Comparison of ENCODE assay signal across 8 mouse cellular contexts in the genomic region with DNA sequence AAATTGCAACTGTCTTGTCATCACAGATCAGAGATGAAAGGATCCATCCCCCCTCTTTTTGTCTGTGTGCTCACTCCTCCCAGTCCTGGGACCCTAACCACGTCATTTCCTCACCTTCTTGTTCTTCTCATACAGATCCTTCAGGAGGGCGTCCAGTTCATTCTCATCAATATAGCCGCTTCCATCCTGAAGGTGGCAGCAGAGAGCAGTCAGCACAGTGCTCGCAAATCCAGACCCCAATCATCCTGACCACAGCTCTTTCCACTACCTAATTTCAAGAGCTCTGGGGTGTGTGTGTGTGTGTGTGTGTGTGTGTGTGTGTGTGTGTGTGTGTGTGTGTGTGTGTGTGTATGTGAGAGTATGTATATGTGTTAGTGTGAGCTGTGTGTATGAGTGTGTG. TPM values are rescaled to one million over a fixed set of nuclear protein-coding genes. Genes with fewer than 3 reads are reported as not detected.
DNase-seq lines count a peak whose midpoint lies in the region; ATAC-seq lines count a peak whose summit lies in the region.

No protein-coding gene starts in this region.

- no peaks in the 10 kb centered on the region for H3K36me3 ChIP-seq in forebrain, embryonic 14.5 days (ENCODE audit: control insufficient read depth, insufficient read depth, low read length)
- H3K36me3 ChIP-seq in kidney, embryonic 15.5 days, result no peaks in the 10 kb centered on the region
- H3K36me3 ChIP-seq in lung, embryonic 15.5 days, result no peaks in the 10 kb centered on the region

- no peak overlapping the region for H3K9ac ChIP-seq in forebrain, embryonic 14.5 days (ENCODE audit: low read length)
- H3K9ac ChIP-seq in kidney, embryonic 15.5 days, result no peak overlapping the region
- no peak overlapping the region for H3K9ac ChIP-seq in lung, embryonic 15.5 days

- ATAC-seq in forebrain, embryonic 14.5 days, result peak; percentile 57; the same call in 1 of the 2 replicates
- ATAC-seq in kidney, embryonic 15.5 days (replicated peaks; ENCODE audit: low FRiP score), result 0 out of 2 replicates have a peak, but pooled peaks have one; percentile 54
- peak; percentile 37; the same call in 1 of the 2 replicates for ATAC-seq in lung, embryonic 15.5 days (ENCODE audit: borderline replicate concordance, extremely low read depth, low FRiP score, low TSS enrichment)

- no peak overlapping the region for H3K4me3 ChIP-seq in forebrain, embryonic 14.5 days (ENCODE audit: low read depth, low read length)
- H3K4me3 ChIP-seq in kidney, embryonic 15.5 days (replicated peaks), result no peak overlapping the region
- no peak overlapping the region for H3K4me3 ChIP-seq in lung, embryonic 15.5 days

- H3K27me3 ChIP-seq in forebrain, embryonic 14.5 days (replicated peaks; ENCODE audit: control insufficient read depth, insufficient read depth, low read length), result no peaks in the 10 kb centered on the region
- no peaks in the 10 kb centered on the region for H3K27me3 ChIP-seq in kidney, embryonic 15.5 days
- H3K27me3 ChIP-seq in lung, embryonic 15.5 days, result no peaks in the 10 kb centered on the region

- 1% methylated on average over 4 of the region's 4 CpGs for WGBS in forebrain, embryonic 14.5 days
- WGBS in kidney, embryonic 15.5 days, result 3% methylated on average over 4 of the region's 4 CpGs
- WGBS in lung, embryonic 15.5 days, result under 1% methylated on average over 4 of the region's 4 CpGs

- H3K4me2 ChIP-seq in forebrain, embryonic 14.5 days (ENCODE audit: low read length), result no peak overlapping the region
- no peak overlapping the region for H3K4me2 ChIP-seq in kidney, embryonic 15.5 days
- H3K4me2 ChIP-seq in lung, embryonic 15.5 days, result no peak overlapping the region

- no peaks in the 10 kb centered on the region for H3K9me3 ChIP-seq in forebrain, embryonic 14.5 days (replicated peaks; ENCODE audit: control insufficient read depth, low read length)
- no peaks in the 10 kb centered on the region for H3K9me3 ChIP-seq in kidney, embryonic 15.5 days (replicated peaks)
- H3K9me3 ChIP-seq in lung, embryonic 15.5 days, result no peaks in the 10 kb centered on the region

- H3K27ac ChIP-seq in forebrain, embryonic 14.5 days (ENCODE audit: low read depth, low read length), result no peak overlapping the region
- H3K27ac ChIP-seq in kidney, embryonic 15.5 days, result no peak overlapping the region
- no peak overlapping the region for H3K27ac ChIP-seq in lung, embryonic 15.5 days

- DNase-seq in adrenal gland, adult (ENCODE audit: inconsistent age in 2 of 2, low spot score in 1 of 2), result peak; percentile 17 to 69
- DNase-seq in adrenal gland, postnatal 4 days (ENCODE audit: low spot score in 2 of 2), result no peak
- peak; percentile 31 for DNase-seq in CD4-positive helper T cell, adult 2 months (ENCODE audit: low read depth, low spot score)
- DNase-seq in c-Kit-positive CD71-positive TER-119-positive erythroid progenitor cells, embryonic 14.5 days (ENCODE audit: low spot score), result peak; percentile 28
- DNase-seq in forebrain, embryonic 14.5 days (ENCODE audit: low spot score), result peak; percentile 76
- DNase-seq in retina, postnatal 7 days (ENCODE audit: low read depth, low spot score), result peak; percentile 51

- no peaks in the 10 kb centered on the region for H3K4me1 ChIP-seq in forebrain, embryonic 14.5 days (ENCODE audit: control insufficient read depth, insufficient read depth, low read length)
- no peaks in the 10 kb centered on the region for H3K4me1 ChIP-seq in kidney, embryonic 15.5 days
- H3K4me1 ChIP-seq in lung, embryonic 15.5 days, result no peaks in the 10 kb centered on the region; the same call in 1 of the 2 replicates

RNA-seq across cellular contexts. Expression of a gene that starts 22.5 kb away (rescaled TPM):
- total RNA-seq in adrenal gland, postnatal 4 days (2021), result 1 to 10 TPM in 1 of 2 experiments, not detected in 1; 1.4 TPM
- polyA plus RNA-seq in forebrain, embryonic 14.5 days (2014; fragmentation: Nextera tagmentation; extraction: Ambion mirVana), result 93.2 and 128 TPM in 2 replicates
- polyA plus RNA-seq in kidney, embryonic 15.5 days (2015; fragmentation: Nextera tagmentation; extraction: Ambion mirVana), result 0.21 TPM in 1 of 2 replicates, not detected in the other
- polyA plus RNA-seq in lung, embryonic 15.5 days (2015; fragmentation: Nextera tagmentation; extraction: Ambion mirVana), result 15.5 and 15.8 TPM in 2 replicates

RNA-seq across cellular contexts. Expression of a gene that starts 43.0 kb away (rescaled TPM):
- not detected for total RNA-seq in adrenal gland, postnatal 4 days (2021)
- polyA plus RNA-seq in forebrain, embryonic 14.5 days (2014; fragmentation: Nextera tagmentation; extraction: Ambion mirVana), result not detected in 2 replicates
- not detected in 2 replicates for polyA plus RNA-seq in kidney, embryonic 15.5 days (2015; fragmentation: Nextera tagmentation; extraction: Ambion mirVana)
- not detected in 2 replicates for polyA plus RNA-seq in lung, embryonic 15.5 days (2015; fragmentation: Nextera tagmentation; extraction: Ambion mirVana)

RNA-seq across cellular contexts. Expression of a gene that starts 44.5 kb away (rescaled TPM):
- not detected for total RNA-seq in adrenal gland, postnatal 4 days (2021)
- not detected in 2 replicates for polyA plus RNA-seq in forebrain, embryonic 14.5 days (2014; fragmentation: Nextera tagmentation; extraction: Ambion mirVana)
- polyA plus RNA-seq in kidney, embryonic 15.5 days (2015; fragmentation: Nextera tagmentation; extraction: Ambion mirVana), result not detected in 2 replicates
- polyA plus RNA-seq in lung, embryonic 15.5 days (2015; fragmentation: Nextera tagmentation; extraction: Ambion mirVana), result not detected in 2 replicates

Comparison
In these comparisons a context has a peak if more than half of its experiments do, and no peak if none do; other contexts are left out.
1. DNase-seq: peak in adrenal gland, adult (2 of 2), CD4-positive helper T cell, adult 2 months (single experiment), c-Kit-positive CD71-positive TER-119-positive erythroid progenitor cells, embryonic 14.5 days (single experiment), forebrain, embryonic 14.5 days (single experiment) and retina, postnatal 7 days (single experiment); none in adrenal gland, postnatal 4 days (0 of 2).
2. RNA of a gene that starts 22.5 kb away (polyA plus RNA-seq): 93.2 to 128 TPM in forebrain, embryonic 14.5 days and 15.5 to 15.8 TPM in lung, embryonic 15.5 days; 0.21 TPM in kidney, embryonic 15.5 days; every median in the first group is over 10 times any median in the second.
3. Peak in every context shown above with its lines, with median percentiles within 50 percentile points of each other: ATAC-seq.